Mouse (Mus musculus) neural tube, embryonic 12.5 days (tissue): Measurements from ENCODE around the gene Grip1. TPM values are rescaled to one million over a fixed set of nuclear protein-coding genes. Genes with fewer than 3 reads are reported as not detected.

Source experiments
- ATAC-seq: fragments of 200-750 bp; cut with Nextera tagmentation; 2 replicates; pipeline ENCODE4 v1.8.0; 2017; ENCODE audit warnings: low read depth, mild to moderate bottlenecking, moderate TSS enrichment, moderate library complexity; ENCODE audit not compliant: low FRiP score
- H3K27ac ChIP-seq: fragments of 300-500 bp; sonication (generic); 2 replicates; pipeline ENCODE4 v1.5.1; 2016
- H3K27me3 ChIP-seq: fragments of 300-500 bp; sonication (generic); replicated peaks from 2 replicates; pipeline ENCODE4 v1.6.1; 2016; ENCODE audit warnings: mild to moderate bottlenecking
- H3K36me3 ChIP-seq: fragments of 300-500 bp; sonication (generic); 2 replicates; pipeline ENCODE4 v1.6.1; 2016; ENCODE audit warnings: mild to moderate bottlenecking
- H3K4me1 ChIP-seq: fragments of 300-500 bp; sonication (generic); 2 replicates; pipeline ENCODE4 v1.6.1; 2016
- H3K4me2 ChIP-seq: fragments of 300-500 bp; sonication (generic); replicated peaks from 2 replicates; pipeline ENCODE4 v1.6.1; 2016; ENCODE audit warnings: mild to moderate bottlenecking
- H3K4me3 ChIP-seq: fragments of 300-500 bp; sonication (generic); 2 replicates; pipeline ENCODE4 v1.5.1; 2016
- H3K9ac ChIP-seq: fragments of 300-500 bp; sonication (generic); 2 replicates; pipeline ENCODE4 v1.6.1; 2016; ENCODE audit warnings: mild to moderate bottlenecking
- H3K9me3 ChIP-seq: fragments of 300-500 bp; sonication (generic); 2 replicates; pipeline ENCODE4 v1.6.1; 2016; ENCODE audit warnings: mild to moderate bottlenecking
- WGBS: fragments of 180-500 bp; shearing (Covaris S2); methylation state at CpG from one replicate; pipeline ENCODE4 v1.1.7; 2016; 5-methylcytosine and 5-hydroxymethylcytosine counted together
- polyA plus RNA-seq: library from polyadenylated mRNA; unstranded; fragments of >200 nt; fragmentation: Nextera tagmentation; extraction: Ambion mirVana; gene quantifications from 2 replicates; pipeline ENCODE4 v1.2.1, GENCODE M21; 2016

The Grip1 gene
- polyA plus RNA-seq, 1 experiment from 2014 or later, result 20.3 TPM

- no peak for ATAC-seq
- 77% methylated on average over 19 of the region's 19 CpGs for WGBS
- no peaks in the 10 kb centered on the region for H3K36me3 ChIP-seq
- no peak overlapping the region for H3K27ac ChIP-seq
- no peaks in the 10 kb centered on the region for H3K27me3 ChIP-seq
- no peaks in the 10 kb centered on the region for H3K9me3 ChIP-seq
- H3K4me2 ChIP-seq, result no peak overlapping the region
- H3K4me3 ChIP-seq, result no peak overlapping the region
- peaks cover 7% of the 10 kb centered on the region; the same call in 1 of the 2 replicates for H3K4me1 ChIP-seq
- H3K9ac ChIP-seq, result no peak overlapping the region
These were observed 281.7 kb downstream of the Grip1 start for GRCm38 (mm10) chr10:119735011-119735992.

DNA sequence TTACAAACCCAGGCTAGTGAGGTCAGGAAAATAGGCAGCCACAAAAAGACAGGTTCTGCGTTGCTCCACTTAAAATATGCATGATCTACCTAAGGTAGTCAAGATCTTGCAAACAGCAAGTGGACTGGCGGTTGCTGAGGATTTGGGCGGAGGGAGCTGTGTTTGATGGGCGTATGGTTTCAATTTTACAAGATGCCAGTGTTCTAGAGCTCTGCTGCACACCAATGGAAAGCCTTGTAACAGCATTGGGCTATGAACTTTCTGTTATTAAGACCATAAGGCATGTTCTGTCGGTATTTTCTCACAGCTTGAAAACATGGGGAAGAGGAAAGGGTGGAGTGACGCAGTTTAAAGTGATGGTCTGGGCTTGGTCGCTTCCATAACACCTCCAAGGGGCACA is 285.8 kb downstream of the Grip1 start:
- no peak for ATAC-seq
- no peak overlapping the region for H3K27ac ChIP-seq
- H3K4me3 ChIP-seq, result no peak overlapping the region
- no peaks in the 10 kb centered on the region for H3K36me3 ChIP-seq
- WGBS, result 89% methylated on average over 7 of the region's 7 CpGs
- no peaks in the 10 kb centered on the region for H3K9me3 ChIP-seq
- no peak overlapping the region for H3K9ac ChIP-seq
- no peaks in the 10 kb centered on the region for H3K27me3 ChIP-seq
- H3K4me2 ChIP-seq, result no peak overlapping the region
- H3K4me1 ChIP-seq, result peaks cover 7% of the 10 kb centered on the region; the same call in 1 of the 2 replicates

DNA sequence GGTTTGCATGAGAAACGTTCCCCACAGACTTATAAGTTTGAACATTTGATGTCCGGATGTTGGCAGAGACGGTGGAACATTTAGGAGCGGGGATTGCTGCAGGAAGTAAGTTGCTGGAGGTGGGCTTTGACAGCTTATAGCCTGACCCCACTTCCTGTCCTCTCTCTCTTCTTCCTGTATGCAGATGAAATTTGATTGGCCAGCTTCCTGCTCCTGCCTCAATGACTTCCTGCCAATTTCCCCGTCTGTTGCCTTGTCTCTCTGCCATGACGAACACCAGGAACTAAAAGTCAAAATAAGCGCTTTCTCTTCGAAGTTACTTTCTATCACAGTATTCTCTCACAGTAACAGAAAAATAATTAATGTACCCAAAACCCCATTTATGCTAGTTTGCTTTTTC is 289.1 kb downstream of the Grip1 start:
- Histone ChIP-seq H3K27me3 (no peaks in the 10 kb centered on the region), H3K4me1 (peaks cover 6% of the 10 kb centered on the region; the same call in 1 of the 2 replicates), H3K9ac (no peak overlapping the region), H3K27ac (no peak overlapping the region), H3K4me2 (no peak overlapping the region), H3K4me3 (no peak overlapping the region), H3K9me3 (no peaks in the 10 kb centered on the region), H3K36me3 (no peaks in the 10 kb centered on the region)
- no peak for ATAC-seq
- WGBS, result 91% methylated on average over 8 of the region's 8 CpGs

- Histone ChIP-seq H3K27me3 (no peaks in the 10 kb centered on the region), H3K36me3 (no peaks in the 10 kb centered on the region), H3K4me1 (peaks cover 33% of the 10 kb centered on the region), H3K9ac (no peak overlapping the region), H3K4me2 (no peak overlapping the region), H3K9me3 (no peaks in the 10 kb centered on the region), H3K4me3 (no peak overlapping the region), H3K27ac (no peak overlapping the region)
- 89% methylated on average over 6 of the region's 6 CpGs for WGBS
- ATAC-seq, result no peak
These were observed 298.8 kb downstream of the Grip1 start for GRCm38 (mm10) chr10:119752361-119752798.

DNA sequence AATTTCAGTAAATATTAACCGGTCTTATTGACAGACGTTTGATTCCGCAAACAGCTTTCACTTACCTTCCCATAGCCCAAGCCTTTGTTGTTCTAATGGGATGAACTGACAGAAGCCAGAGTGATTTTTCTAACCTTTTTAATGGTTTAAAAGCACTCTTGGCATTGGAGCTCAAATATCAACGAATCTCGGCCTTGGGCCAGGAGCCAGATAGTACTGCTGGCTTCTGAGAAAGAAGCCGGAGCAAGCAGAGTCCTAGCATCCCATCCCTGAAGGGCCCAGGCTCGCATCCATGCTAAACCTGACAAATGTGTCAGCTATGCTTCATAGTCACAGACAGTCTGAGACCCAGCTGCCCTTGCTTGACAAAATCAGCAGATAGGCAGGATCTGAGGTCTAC is 302.6 kb downstream of the Grip1 start:
- Histone ChIP-seq H3K27ac (no peak overlapping the region), H3K4me2 (no peak overlapping the region), H3K4me3 (no peak overlapping the region), H3K27me3 (no peaks in the 10 kb centered on the region), H3K9ac (no peak overlapping the region), H3K4me1 (peaks cover 29% of the 10 kb centered on the region), H3K9me3 (no peaks in the 10 kb centered on the region), H3K36me3 (no peaks in the 10 kb centered on the region)
- ATAC-seq, result no peak
- 84% methylated on average over 7 of the region's 7 CpGs for WGBS

DNA sequence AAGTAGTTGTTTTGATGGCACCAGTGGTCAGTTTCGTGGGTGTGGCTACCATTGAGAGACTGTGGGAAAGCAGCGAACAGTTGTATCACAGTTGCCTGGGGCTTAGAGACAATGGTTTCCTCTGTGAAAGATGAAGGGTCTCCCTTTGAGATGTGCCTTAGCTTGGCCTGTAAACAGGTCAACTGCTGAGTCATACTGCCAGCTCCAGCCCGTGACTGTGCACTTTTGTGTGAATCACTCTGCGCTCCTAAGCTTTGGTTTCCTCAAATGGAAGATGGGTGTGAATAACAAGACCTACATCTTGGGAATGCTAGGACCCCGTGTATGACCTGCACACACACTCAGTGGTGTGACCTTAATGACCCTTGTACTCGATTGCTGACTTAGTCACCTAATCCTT is 303.6 kb downstream of the Grip1 start:
- 78% methylated on average over 6 of the region's 6 CpGs for WGBS
- Histone ChIP-seq H3K27me3 (no peaks in the 10 kb centered on the region), H3K27ac (no peak overlapping the region), H3K9me3 (no peaks in the 10 kb centered on the region), H3K9ac (no peak overlapping the region), H3K36me3 (no peaks in the 10 kb centered on the region), H3K4me3 (no peak overlapping the region), H3K4me1 (peaks cover 30% of the 10 kb centered on the region), H3K4me2 (no peak overlapping the region)
- no peak for ATAC-seq

DNA sequence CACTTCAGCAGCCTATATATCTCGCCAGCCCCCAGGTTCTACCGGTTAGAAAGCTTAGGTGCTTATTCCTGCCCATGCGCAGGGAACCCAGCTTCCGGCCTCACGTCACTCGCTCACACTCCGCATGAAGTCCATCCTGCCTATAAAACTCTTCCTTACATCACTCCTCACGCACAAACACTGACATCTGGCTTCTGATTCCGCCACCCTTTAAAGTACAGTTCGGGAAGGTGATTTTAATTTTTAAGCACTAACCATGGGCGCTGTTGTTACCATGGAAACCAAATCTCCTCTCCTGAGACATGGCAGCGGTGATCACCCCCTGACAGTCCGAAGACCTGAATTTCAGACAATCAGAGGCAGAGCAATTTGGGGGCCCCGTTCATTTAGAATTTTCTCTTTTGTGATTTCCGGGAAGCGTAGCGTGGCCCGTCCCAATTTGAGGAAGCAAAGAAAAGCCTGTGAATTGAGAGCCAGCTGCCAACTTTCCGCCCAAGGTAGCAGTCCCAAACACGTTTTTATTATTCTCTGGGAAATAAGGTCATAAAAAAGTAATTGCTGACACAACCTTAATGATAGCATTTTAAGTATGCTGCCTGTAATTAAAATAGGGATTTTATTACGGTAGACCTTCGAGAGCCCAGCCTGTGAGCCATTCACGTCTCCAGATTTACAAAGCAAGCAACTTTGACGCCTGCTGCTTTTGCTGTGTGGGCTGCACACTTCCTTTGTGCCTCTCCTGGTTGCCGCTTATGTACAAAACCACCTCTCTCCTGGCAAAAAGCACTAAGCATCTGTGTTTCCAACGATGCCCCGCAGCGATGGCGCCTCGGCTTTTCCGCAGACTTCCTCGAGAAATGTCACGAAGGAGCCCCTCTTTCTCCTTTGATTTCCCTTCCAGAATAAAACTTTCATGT is 308.1 kb downstream of the Grip1 start:
- H3K36me3 ChIP-seq, result no peaks in the 10 kb centered on the region
- peaks cover 15% of the 10 kb centered on the region for H3K4me1 ChIP-seq
- 47% methylated on average over 33 of the region's 33 CpGs for WGBS
- no peaks in the 10 kb centered on the region for H3K27me3 ChIP-seq
- H3K9ac ChIP-seq, result no peak overlapping the region
- no peak overlapping the region for H3K4me3 ChIP-seq
- H3K4me2 ChIP-seq, result peak overlapping the region; percentile 39
- peak; percentile 44; the same call in 1 of the 2 replicates for ATAC-seq
- no peak overlapping the region for H3K27ac ChIP-seq
- no peaks in the 10 kb centered on the region for H3K9me3 ChIP-seq

- no peak for ATAC-seq
- no peak overlapping the region for H3K4me2 ChIP-seq
- H3K9me3 ChIP-seq, result no peaks in the 10 kb centered on the region
- H3K9ac ChIP-seq, result no peak overlapping the region
- 50% methylated on average over 5 of the region's 5 CpGs for whole genome bisulfite sequencing
- H3K27ac ChIP-seq, result no peak overlapping the region
- H3K4me3 ChIP-seq, result no peak overlapping the region
- no peaks in the 10 kb centered on the region for H3K27me3 ChIP-seq
- no peaks in the 10 kb centered on the region for H3K36me3 ChIP-seq
- H3K4me1 ChIP-seq, result no peaks in the 10 kb centered on the region
These were observed 325.2 kb downstream of the Grip1 start for GRCm38 (mm10) chr10:119778871-119779270.

- H3K27me3 ChIP-seq, result no peaks in the 10 kb centered on the region
- H3K27ac ChIP-seq, result no peak overlapping the region
- ATAC-seq, result no peak
- H3K9ac ChIP-seq, result no peak overlapping the region
- no peak overlapping the region for H3K4me3 ChIP-seq
- H3K9me3 ChIP-seq, result no peaks in the 10 kb centered on the region
- H3K4me1 ChIP-seq, result no peaks in the 10 kb centered on the region
- no peak overlapping the region for H3K4me2 ChIP-seq
- WGBS, result 98% methylated on average over 1 of the region's 1 CpGs
- no peaks in the 10 kb centered on the region for H3K36me3 ChIP-seq
These were observed 326.0 kb downstream of the Grip1 start for GRCm38 (mm10) chr10:119779657-119780056.

DNA sequence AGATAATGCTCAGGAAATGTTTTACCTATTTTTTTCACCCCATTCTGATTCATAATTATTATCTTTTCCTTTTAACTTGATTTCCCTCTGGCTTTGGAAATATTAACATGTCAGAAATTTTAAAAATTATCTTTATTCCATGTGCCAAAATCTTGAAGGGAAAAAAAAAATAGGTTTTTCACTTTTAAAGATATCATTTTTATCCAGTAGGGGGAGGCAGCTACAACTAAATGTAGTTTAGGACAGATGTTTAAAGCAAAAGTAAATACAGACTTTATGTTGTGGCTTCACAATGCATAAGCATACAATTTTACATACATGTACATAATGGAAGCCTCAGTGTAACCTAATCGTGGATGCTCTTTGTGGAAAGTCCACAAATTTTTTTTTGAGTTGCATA is 336.9 kb downstream of the Grip1 start:
- no peak for ATAC-seq

GRCm38 (mm10) chr10:119802421-119802820 is 348.8 kb downstream of the Grip1 start:
- Histone ChIP-seq H3K9me3 (no peaks in the 10 kb centered on the region), H3K27ac (no peak overlapping the region), H3K4me3 (no peak overlapping the region), H3K27me3 (no peaks in the 10 kb centered on the region), H3K4me2 (no peak overlapping the region), H3K36me3 (no peaks in the 10 kb centered on the region), H3K9ac (no peak overlapping the region), H3K4me1 (peaks cover 11% of the 10 kb centered on the region)
- ATAC-seq, result no peak
- 50% methylated on average over 6 of the region's 6 CpGs for WGBS

More for the DNA sequence above, 336.9 kb downstream of the Grip1 start:
- Histone ChIP-seq H3K36me3 (no peaks in the 10 kb centered on the region), H3K4me2 (no peak overlapping the region), H3K9me3 (no peaks in the 10 kb centered on the region), H3K4me1 (no peaks in the 10 kb centered on the region; the same call in 1 of the 2 replicates), H3K4me3 (no peak overlapping the region), H3K27ac (no peak overlapping the region), H3K27me3 (no peaks in the 10 kb centered on the region), H3K9ac (no peak overlapping the region)
- WGBS, result 81% methylated on average over 1 of the region's 1 CpGs
